In the genomic region with DNA sequence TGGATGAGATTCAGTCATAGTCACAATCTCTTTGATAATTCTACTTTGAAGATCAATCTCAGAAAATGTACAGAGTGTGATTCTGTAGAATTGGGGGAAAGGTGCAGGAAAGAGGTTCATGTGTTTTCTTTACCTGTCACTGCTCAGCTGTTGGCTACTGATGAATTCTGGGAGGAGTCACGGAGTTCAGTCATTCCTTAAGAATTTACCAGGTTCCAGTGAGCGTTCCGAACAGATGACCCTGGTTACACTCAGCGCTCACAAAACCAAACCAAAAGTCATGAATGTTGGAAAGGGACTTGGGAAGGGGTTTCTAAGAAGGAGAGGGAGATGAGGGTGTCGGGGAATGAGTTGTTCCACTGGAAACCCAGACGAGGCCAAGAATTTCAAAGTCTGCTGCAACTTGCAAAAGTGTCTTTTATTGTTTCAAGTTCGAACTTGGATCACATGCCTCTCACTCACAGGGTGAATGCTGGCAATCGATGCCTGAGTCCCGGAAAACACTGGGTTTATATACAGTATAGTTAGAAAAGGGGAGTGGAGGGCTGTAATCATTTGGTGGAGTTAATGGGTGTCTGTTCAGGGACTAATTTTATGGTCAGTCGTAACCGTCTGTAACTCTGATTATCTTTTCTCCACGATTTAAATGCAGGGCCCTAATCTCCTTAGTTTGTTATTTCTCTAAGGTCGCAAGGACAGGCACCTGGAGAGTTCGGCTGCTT, we compare ENCODE assay signal across 19 mouse cellular contexts. TPM values are rescaled to one million over a fixed set of nuclear protein-coding genes. Genes with fewer than 3 reads are reported as not detected.
"Had no signal": no experiment of that assay in that cellular context is flagged by ENCODE, and none has a peak within 500 bp of the region (broad histone marks: within the 10 kb centered on the region; RNA-seq: fewer than 3 reads in every experiment).

No protein-coding gene starts in this region.

- H3K4me2 ChIP-seq: liver, embryonic 13.5 days; midbrain, embryonic 12.5 days; midbrain, embryonic 15.5 days; neural tube, embryonic 13.5 days; stomach, embryonic 15.5 days had no signal

- DNase-seq: kidney, adult 18-20 months; kidney, adult 9 months; kidney, postnatal 14 days; kidney, postnatal 4 days; layer of hippocampus, adult 9-11 months; liver, embryonic 13.5 days; lung, adult 2 months; right cerebral cortex, adult 18-20 months; right cerebral cortex, postnatal 25 days; spleen, adult 18-20 months; thymus, postnatal 36 days had no signal

- H3K27ac ChIP-seq: layer of hippocampus, adult 2 months; liver, embryonic 13.5 days; macrophage; midbrain, embryonic 12.5 days; midbrain, embryonic 15.5 days; neural tube, embryonic 13.5 days; stomach, embryonic 15.5 days had no signal

- H3K9me3 ChIP-seq: liver, embryonic 13.5 days; midbrain, embryonic 12.5 days; midbrain, embryonic 15.5 days; neural tube, embryonic 13.5 days; stomach, embryonic 15.5 days had no signal

- H3K36me3 ChIP-seq: liver, embryonic 13.5 days; midbrain, embryonic 12.5 days; midbrain, embryonic 15.5 days; neural tube, embryonic 13.5 days; stomach, embryonic 15.5 days had no signal

- ATAC-seq: midbrain, embryonic 15.5 days had no signal

- H3K4me3 ChIP-seq: layer of hippocampus, adult 2 months; liver, embryonic 13.5 days; midbrain, embryonic 12.5 days; midbrain, embryonic 15.5 days; neural tube, embryonic 13.5 days; stomach, embryonic 15.5 days had no signal

- H3K4me1 ChIP-seq: liver, embryonic 13.5 days; midbrain, embryonic 12.5 days; midbrain, embryonic 15.5 days; stomach, embryonic 15.5 days had no signal

- H3K9ac ChIP-seq: liver, embryonic 13.5 days; midbrain, embryonic 12.5 days; midbrain, embryonic 15.5 days; neural tube, embryonic 13.5 days; stomach, embryonic 15.5 days had no signal

- H3K27me3 ChIP-seq: liver, embryonic 13.5 days; midbrain, embryonic 12.5 days; midbrain, embryonic 15.5 days; neural tube, embryonic 13.5 days; stomach, embryonic 15.5 days had no signal

RNA-seq across cellular contexts. Expression of gene Bves, which starts 32.1 kb away (rescaled TPM):
- total RNA-seq: megakaryocyte, adult 5-6 weeks had no signal
- polyA plus RNA-seq: liver, adult 2 months; macrophage had no signal
